Mouse (Mus musculus) cerebellum, adult 2 months (tissue): Measurements from ENCODE around the gene Atp8b3.

Experiments
- CTCF ChIP-seq: fragments of 200-500 bp; IDR thresholded peaks from 2 replicates; pipeline ENCODE4 v1.5.1; 2011; ENCODE audit warnings: low read depth, mild to moderate bottlenecking, control low read depth, low read length, moderate library complexity, borderline replicate concordance; ENCODE audit not compliant: insufficient read depth
- POLR2A ChIP-seq: fragments of 200-500 bp; IDR thresholded peaks from 2 replicates; pipeline ENCODE4 v1.6.1; 2011; ENCODE audit warnings: low read length, control low read depth, borderline replicate concordance; ENCODE audit not compliant: insufficient read depth

DNA sequence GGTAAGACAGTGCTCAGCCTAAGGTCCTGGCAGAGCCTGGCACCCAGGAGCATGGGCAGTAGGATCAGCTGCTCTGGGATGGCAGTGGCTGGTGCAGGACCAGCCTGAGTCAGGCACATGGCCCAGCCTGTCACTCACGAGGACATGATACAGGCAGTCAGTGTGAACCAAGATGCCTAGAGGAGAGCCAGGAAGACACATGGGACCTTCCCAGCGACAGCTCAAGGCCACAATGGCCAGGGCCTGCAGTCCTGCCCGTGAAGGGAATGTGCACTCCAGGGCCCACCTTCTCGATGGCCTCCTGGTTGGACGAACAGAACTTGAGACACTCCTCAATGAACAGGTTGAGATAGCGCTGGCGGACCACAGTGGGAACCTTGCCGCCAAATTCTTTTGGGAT is 6.7 kb upstream of the Atp8b3 start:
- TF ChIP-seq POLR2A (no peak), CTCF (no peak)
